Mouse (Mus musculus) MEL (cell line): ENCODE data around the gene Add1. TPM values are rescaled to one million over a fixed set of nuclear protein-coding genes. Genes with fewer than 3 reads are reported as not detected.
"Not testable (repeated sequence)": the region's sequence is repeated elsewhere in the genome, so short reads cannot be mapped to it uniquely, and the experiment has no call there.

ENCODE experiments used
- DNase-seq: peaks from one replicate; pipeline ENCODE4 v3.0.0; 2011; ENCODE audit warnings: low read depth, low spot score
- H3K27ac ChIP-seq: 2 replicates; pipeline ENCODE4 v1.5.1; 2012; ENCODE audit warnings: low read depth, mild to moderate bottlenecking, control low read depth, low read length, moderate library complexity; ENCODE audit not compliant: control insufficient read depth
- H3K27me3 ChIP-seq, 2 experiments: fragments of 150-350 bp in 1 of 2; sonication (generic) in 1 of 2; 2 replicates each; pipeline ENCODE4 v1.6.1; 2012; ENCODE audit warnings: low read length in 2 of 2, mild to moderate bottlenecking in 2 of 2, improper control_type of control experiment in 1 of 2, moderate library complexity in 1 of 2; ENCODE audit not compliant: insufficient read depth in 2 of 2, control insufficient read depth in 1 of 2
- H3K36me3 ChIP-seq, 2 experiments: 2 replicates each; pipeline ENCODE4 v1.6.1; 2012 to 2014; ENCODE audit warnings: low read length in 2 of 2, improper control_type of control experiment in 1 of 2, inconsistent platforms in 1 of 2, mild to moderate bottlenecking in 1 of 2; ENCODE audit not compliant: insufficient read depth in 2 of 2, control insufficient read depth in 1 of 2
- H3K4me1 ChIP-seq, 2 experiments: fragments of 150-350 bp in 1 of 2; sonication (generic) in 1 of 2; 2 replicates each; pipeline ENCODE4 v1.6.1; 2012; ENCODE audit warnings: low read length in 2 of 2, improper control_type of control experiment in 1 of 2, mild to moderate bottlenecking in 1 of 2; ENCODE audit not compliant: insufficient read depth in 2 of 2, control insufficient read depth in 1 of 2
- H3K4me3 ChIP-seq, 2 experiments: fragments of 150-350 bp in 1 of 2; sonication (generic) in 1 of 2; 2 replicates each; pipeline ENCODE4 v1.5.1; 2012; ENCODE audit warnings: low read depth in 2 of 2, low read length in 2 of 2, mild to moderate bottlenecking in 2 of 2, moderate library complexity in 2 of 2, control low read depth in 1 of 2, improper control_type of control experiment in 1 of 2; ENCODE audit not compliant: control insufficient read depth in 1 of 2, insufficient read depth in 1 of 2
- H3K79me2 ChIP-seq: 2 replicates; pipeline ENCODE4 v1.6.1; 2012; ENCODE audit warnings: mild to moderate bottlenecking, low read length, moderate library complexity; ENCODE audit not compliant: control insufficient read depth, poor library complexity, insufficient read depth
- H3K9ac ChIP-seq: 2 replicates; pipeline ENCODE4 v1.6.1; 2012; ENCODE audit warnings: low read depth, mild to moderate bottlenecking, control low read depth, low read length, moderate library complexity; ENCODE audit not compliant: control insufficient read depth, poor library complexity, severe bottlenecking
- H3K9me3 ChIP-seq: fragments of 150-350 bp; sonication (generic); replicated peaks from 2 replicates; pipeline ENCODE4 v1.6.1; 2012; ENCODE audit warnings: mild to moderate bottlenecking, low read length, improper control_type of control experiment, moderate library complexity; ENCODE audit not compliant: insufficient read depth
- EP300 ChIP-seq, 2 experiments: IDR thresholded peaks; 2 replicates each; pipeline ENCODE4 v1.6.1; 2011; ENCODE audit warnings: improper control_type of control experiment in 2 of 2, low read length in 2 of 2, low read depth in 1 of 2, mild to moderate bottlenecking in 1 of 2
- ETS1 ChIP-seq: IDR thresholded peaks from 2 replicates; pipeline ENCODE4 v1.6.1; 2012; ENCODE audit warnings: low read depth, mild to moderate bottlenecking, inconsistent platforms, low read length, improper control_type of control experiment, moderate library complexity
- GATA1 ChIP-seq: IDR thresholded peaks from 2 replicates; pipeline ENCODE4 v1.6.1; 2011; ENCODE audit warnings: low read depth, low read length, improper control_type of control experiment
- JUND ChIP-seq: IDR thresholded peaks from 2 replicates; pipeline ENCODE4 v1.6.1; 2011; ENCODE audit warnings: low read depth, mild to moderate bottlenecking, improper control_type of control experiment, low read length
- MXI1 ChIP-seq: IDR thresholded peaks from 2 replicates; pipeline ENCODE4 v1.6.1; 2011; ENCODE audit warnings: mild to moderate bottlenecking, low read depth, low read length, improper control_type of control experiment
- MYB ChIP-seq: IDR thresholded peaks from 2 replicates; pipeline ENCODE4 v1.6.1; 2011; ENCODE audit warnings: mild to moderate bottlenecking, low read depth, low read length, improper control_type of control experiment
- POLR2A ChIP-seq, 2 experiments: IDR thresholded peaks; 2 replicates each; pipeline ENCODE4 v1.6.1; 2011 to 2012; ENCODE audit warnings: low read length in 2 of 2, mild to moderate bottlenecking in 2 of 2, control low read depth in 1 of 2, improper control_type of control experiment in 1 of 2, low read depth in 1 of 2, moderate library complexity in 1 of 2; ENCODE audit not compliant: control insufficient read depth in 1 of 2, insufficient read depth in 1 of 2, poor library complexity in 1 of 2
- RCOR1 ChIP-seq: IDR thresholded peaks from 2 replicates; pipeline ENCODE4 v1.6.1; 2012; ENCODE audit warnings: low read depth, mild to moderate bottlenecking, inconsistent platforms, low read length, improper control_type of control experiment
- SIN3A ChIP-seq: IDR thresholded peaks from 2 replicates; pipeline ENCODE4 v1.6.1; 2012; ENCODE audit warnings: low read length, improper control_type of control experiment, inconsistent platforms
- TAL1 ChIP-seq: IDR thresholded peaks from 2 replicates; pipeline ENCODE4 v1.6.1; 2012; ENCODE audit warnings: mild to moderate bottlenecking, inconsistent platforms, low read length, moderate library complexity, mixed read lengths
- TBP ChIP-seq: IDR thresholded peaks from 2 replicates; pipeline ENCODE4 v1.8.0; 2011; ENCODE audit warnings: low read depth, low read length, improper control_type of control experiment
- TCF12 ChIP-seq: IDR thresholded peaks from 2 replicates; pipeline ENCODE4 v1.6.1; 2014; ENCODE audit warnings: low read depth, mild to moderate bottlenecking, inconsistent platforms, low read length, improper control_type of control experiment, moderate library complexity
- UBTF ChIP-seq: IDR thresholded peaks from 2 replicates; pipeline ENCODE4 v1.6.1; 2012; ENCODE audit warnings: low read depth, mild to moderate bottlenecking, inconsistent platforms, low read length, improper control_type of control experiment, moderate library complexity, borderline replicate concordance; ENCODE audit not compliant: insufficient read depth
- USF1 ChIP-seq: IDR thresholded peaks from 2 replicates; pipeline ENCODE4 v1.6.1; 2014; ENCODE audit warnings: low read depth, mild to moderate bottlenecking, inconsistent platforms, low read length, improper control_type of control experiment, moderate library complexity
- polyA plus RNA-seq, 2 experiments: library from polyadenylated mRNA; stranded (reverse) in 1 of 2; unstranded in 1 of 2; fragments of >175 nt in 1 of 2; fragments of >200 nt in 1 of 2; gene quantifications; 2 replicates each; pipeline versions ENCODE4 v1.2.1 to v1.2.4; 2012; ENCODE audit warnings: low replicate concordance in 2 of 2, low read depth in 1 of 2; ENCODE audit not compliant: insufficient read length in 2 of 2, insufficient read depth in 1 of 2, missing spikeins in 1 of 2
- total RNA-seq: library from RNA; depleted of rRNA; stranded (reverse); fragments of 300-350 nt; gene quantifications from 2 replicates; pipeline ENCODE4 v1.2.3, GENCODE M21; 2012

Add1 gene
- total and polyA plus RNA-seq, 3 experiments = 79.3 to 127 TPM; not detected in 1

GRCm38 (mm10) chr5:34579377-34579776, 5.9 kb downstream of the Add1 start (continued):
- peak; percentile 83 for TF ChIP-seq TAL1

GRCm38 (mm10) chr5:34581671-34582313, 8.3 kb downstream of the Add1 start:
- H3K27ac ChIP-seq = peak overlapping the region; percentile 85
- H3K4me3 ChIP-seq = peak overlapping the region; percentile 51

GRCm38 (mm10) chr5:34582314-34582675, 8.8 kb downstream of the Add1 start:
- H3K36me3 ChIP-seq = peaks cover 0 to 38% of the 10 kb centered on the region in 2 experiments; a peak in 2 of 4 replicates
- H3K27ac ChIP-seq = peak overlapping the region; percentile 85
- peaks cover 21 to 32% of the 10 kb centered on the region in 2 experiments for H3K4me1 ChIP-seq
- H3K27me3 ChIP-seq = no peaks in the 10 kb centered on the region
- no peak for DNase-seq
- TF ChIP-seq SIN3A (0 out of 2 replicates have a peak, but pooled peaks have one; percentile 19), TAL1 (no peak), USF1 (peak; percentile 71)
- H3K4me3 ChIP-seq = peak overlapping the region; percentile 51
- H3K9ac ChIP-seq = peak overlapping the region; percentile 55
- no peaks in the 10 kb centered on the region for H3K9me3 ChIP-seq
- peaks cover 9% of the 10 kb centered on the region for H3K79me2 ChIP-seq

More at GRCm38 (mm10) chr5:34581671-34582313, 8.3 kb downstream of the Add1 start:
- H3K79me2 ChIP-seq, H3K9me3 ChIP-seq, H3K27me3 ChIP-seq: not testable (repeated sequence)
- peaks cover 21 to 37% of the 10 kb centered on the region in 2 experiments for H3K4me1 ChIP-seq
- TF ChIP-seq TCF12 = peak; percentile 85
- peak; percentile 88 for TF ChIP-seq ETS1
- peak; percentile 34 for TF ChIP-seq TBP
- peak; percentile 35; the same call in 1 of the 2 replicates for TF ChIP-seq RCOR1
- TF ChIP-seq MXI1 = 0 out of 2 replicates have a peak, but pooled peaks have one; percentile 21
- TF ChIP-seq POLR2A (IDR thresholded peaks at IDR 0.05; ENCODE audit: control insufficient read depth in 1 of 2, insufficient read depth in 1 of 2, low read depth in 1 of 2, low read length in 2 of 2, poor library complexity in 1 of 2) = peak in 1 of 2 experiments; percentile 44; a peak in 1 of 4 replicates
- TF ChIP-seq EP300 (IDR thresholded peaks at IDR 0.05; ENCODE audit: low read depth in 1 of 2, low read length in 2 of 2) = peak; percentile 90 to 94
- TF ChIP-seq GATA1 = peak; percentile 85
- peak; percentile 97 for TF ChIP-seq JUND
- TF ChIP-seq TAL1 = peak; percentile 92
- 0 out of 2 replicates have a peak, but pooled peaks have one; percentile 62 for TF ChIP-seq UBTF
- TF ChIP-seq MYB = 0 out of 2 replicates have a peak, but pooled peaks have one; percentile 40
- peak; percentile 95 for DNase-seq
- peaks cover 0 to 38% of the 10 kb centered on the region in 2 experiments; a peak in 2 of 4 replicates for H3K36me3 ChIP-seq
- H3K9ac ChIP-seq = peak overlapping the region; percentile 55
